Mouse (Mus musculus) layer of hippocampus, adult 9-11 months (tissue): ENCODE results near the gene Acaa1b.

Source experiments
- DNase-seq: peaks from one replicate; pipeline ENCODE4 v3.0.0; 2022

Acaa1b gene

DNA sequence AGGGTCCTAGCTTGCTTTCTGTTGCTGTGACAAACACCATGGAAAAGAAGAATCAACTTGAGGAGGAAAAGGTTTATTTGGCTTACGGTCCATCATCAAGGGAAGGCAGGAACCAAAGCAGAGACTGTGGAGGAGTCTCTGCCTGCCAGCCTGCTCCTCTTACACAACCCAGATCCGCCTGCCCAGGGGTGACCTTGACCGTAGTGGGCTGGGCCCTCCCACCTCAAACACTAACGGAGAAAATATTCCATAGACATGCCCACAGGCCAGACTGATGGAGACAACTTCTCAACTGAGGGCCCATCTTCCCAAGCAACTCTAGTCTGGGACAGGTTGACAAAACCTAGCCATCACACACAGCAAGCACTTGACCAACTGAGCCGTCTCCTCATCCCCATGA lies 14.8 kb downstream of the Acaa1b start:
- DNase-seq: no peak

DNA sequence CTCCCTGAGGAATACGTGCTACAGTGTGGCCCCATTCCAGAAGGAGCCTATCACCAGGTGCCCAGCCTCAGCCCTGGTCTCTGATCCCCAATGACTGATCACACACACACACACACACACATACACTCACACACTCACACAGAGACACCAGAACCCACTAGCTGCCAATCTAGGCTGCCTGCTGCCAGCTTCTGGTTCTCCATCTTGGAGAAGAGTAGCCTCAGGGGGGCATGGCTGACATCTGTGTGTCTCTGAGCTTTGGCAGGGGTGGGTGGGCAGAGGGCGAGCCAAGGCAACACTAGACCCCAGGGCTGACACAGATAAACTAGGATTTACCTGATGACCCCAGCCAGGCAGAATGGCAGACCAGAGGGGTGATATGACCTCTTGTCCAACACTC lies 18.1 kb downstream of the Acaa1b start:
- no peak for DNase-seq

DNA sequence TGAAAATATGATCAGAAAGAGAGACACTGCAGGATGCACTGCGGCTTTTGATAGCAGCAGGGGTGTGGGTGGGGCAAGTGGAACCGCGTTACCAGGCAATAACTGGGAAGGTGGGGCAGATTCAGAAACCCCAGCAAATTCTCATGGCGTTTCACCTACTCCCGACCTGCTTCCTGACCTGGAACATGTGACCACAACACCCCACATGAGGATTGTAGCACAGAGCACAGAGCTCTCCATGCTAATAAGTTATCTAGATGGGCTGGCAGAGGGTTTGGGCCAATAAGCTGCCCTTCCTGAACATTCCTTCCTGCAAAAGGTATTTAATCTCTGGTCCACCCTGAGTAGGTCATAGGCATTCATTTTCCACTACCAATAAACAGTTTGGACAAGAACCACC lies 26.2 kb downstream of the Acaa1b start:
- DNase-seq: no peak

DNA sequence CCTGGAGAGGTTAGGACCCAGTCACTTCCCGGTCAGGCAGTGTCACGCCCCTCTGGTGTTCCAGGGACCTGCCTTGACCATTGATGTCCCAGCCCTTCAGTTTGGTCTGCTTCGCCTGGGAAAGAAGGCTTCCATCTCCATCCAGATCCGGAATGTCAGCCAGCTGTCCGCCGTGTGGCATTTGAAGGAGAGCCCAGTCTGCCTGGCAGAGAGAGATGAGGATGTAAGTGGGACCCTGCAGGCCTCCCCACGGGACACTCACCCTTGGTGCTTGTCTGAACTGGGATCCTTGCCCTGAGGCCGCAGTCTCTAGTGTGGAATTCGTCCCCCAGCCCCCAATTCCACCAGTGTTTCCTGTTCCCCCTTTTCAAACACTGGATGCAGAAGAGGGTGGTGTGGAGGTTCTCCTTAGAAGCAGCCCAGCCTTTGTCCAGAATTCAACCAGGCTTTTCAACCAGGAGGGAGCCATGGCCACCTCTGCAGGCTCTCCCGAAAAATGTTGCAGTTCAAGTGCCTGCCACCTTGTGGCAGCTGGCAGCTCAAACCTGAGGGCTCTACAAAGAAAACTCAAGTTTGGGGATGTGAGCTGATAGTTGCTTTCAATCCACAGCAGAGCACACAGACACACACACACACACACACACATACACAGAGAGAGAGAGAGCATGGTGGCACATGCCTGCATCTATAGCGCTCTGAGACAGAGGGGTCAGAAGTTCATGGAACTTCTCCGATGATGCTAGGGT lies 28.3 kb downstream of the Acaa1b start:
- no peak for DNase-seq

DNA sequence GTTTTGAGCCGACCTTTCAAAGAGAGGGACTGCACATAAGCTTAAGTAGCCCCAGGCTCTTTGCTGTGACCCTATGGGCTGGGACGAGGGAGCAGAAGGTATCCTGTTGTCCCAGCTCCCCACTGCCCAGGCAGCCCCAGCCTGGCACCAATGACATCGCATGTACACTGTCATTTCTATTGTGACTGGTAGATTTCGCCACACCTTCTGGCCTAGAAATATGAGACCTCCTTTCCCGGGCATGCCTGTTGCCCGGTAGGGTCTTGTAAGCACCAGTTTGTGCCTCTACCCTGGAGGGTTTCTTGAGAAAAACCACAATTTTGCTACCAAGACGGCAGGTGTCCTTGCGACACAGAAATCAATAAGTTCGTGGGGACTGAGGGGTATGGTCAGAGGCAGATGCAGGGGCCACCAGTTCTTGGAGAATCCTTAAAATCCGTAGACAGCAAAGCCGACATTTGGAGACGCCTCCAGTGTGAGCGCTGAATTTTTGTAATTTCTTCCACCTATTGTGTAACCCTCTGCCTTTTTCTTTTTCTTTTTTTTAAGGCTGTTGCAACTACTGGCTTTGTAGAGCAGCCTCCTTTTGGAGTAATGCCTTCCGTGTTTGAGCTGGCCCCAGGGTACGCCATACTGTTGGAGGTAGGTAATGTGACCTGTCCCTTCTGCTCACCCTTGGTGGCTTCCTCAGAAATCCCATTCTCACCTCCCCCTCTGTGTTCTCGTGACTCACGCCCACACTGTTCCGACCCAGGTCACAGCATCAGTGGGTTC lies 34.1 kb downstream of the Acaa1b start:
- DNase-seq: no peak

DNA sequence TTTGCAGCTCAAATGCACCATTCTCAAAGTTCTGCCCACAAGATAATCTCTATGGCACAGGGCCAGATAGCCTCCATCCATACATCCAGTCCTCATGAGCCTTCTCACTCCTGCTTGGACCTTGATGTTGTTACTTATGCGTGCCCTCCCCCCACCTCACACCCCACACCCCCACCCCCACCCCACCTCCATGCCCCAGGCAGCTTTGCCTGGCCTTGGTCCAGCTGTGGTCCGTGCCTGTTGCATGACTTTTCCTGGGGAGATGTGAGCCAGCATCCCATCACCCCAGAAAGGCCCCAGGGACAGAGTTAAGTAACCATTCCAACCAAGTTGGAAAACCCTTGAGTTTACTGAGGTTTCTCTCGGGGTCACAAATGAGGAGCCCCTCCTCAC lies 36.7 kb downstream of the Acaa1b start:
- no peak for DNase-seq

DNA sequence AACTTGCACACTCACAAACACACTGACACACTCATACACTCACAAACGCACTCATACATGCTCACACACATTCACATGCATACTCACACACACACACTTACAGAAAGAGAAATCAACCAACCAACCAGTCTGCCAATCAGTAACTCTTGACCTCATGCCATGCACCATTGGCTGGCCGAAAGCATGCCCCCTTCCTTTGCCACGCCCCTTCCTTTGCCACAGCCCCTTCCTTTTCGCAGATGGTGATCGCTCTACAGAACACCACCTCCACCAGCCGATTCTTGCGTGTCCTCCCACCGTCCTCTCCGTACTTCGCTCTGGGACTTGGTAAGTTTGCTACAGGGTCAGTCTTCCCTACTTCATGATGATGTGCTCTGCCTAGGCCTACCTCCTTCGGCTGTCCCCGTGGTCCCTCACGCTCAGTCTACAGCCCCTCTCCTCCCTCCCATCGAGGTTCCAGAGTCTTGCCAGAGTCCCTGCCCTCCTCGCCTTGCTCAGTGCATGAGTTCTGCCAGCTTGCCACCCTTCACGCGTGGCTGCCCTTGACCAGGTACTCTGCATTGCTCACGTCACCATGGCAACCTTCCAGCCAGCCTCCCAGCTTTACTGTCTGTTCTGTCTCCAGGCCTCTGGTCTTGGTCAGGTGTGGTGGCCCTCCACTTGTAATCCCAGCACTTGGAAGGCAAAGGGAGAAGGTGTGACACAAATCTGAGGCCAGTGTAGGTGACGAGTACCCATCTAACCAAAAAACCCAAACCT lies 37.3 kb downstream of the Acaa1b start:
- no peak for DNase-seq

DNA sequence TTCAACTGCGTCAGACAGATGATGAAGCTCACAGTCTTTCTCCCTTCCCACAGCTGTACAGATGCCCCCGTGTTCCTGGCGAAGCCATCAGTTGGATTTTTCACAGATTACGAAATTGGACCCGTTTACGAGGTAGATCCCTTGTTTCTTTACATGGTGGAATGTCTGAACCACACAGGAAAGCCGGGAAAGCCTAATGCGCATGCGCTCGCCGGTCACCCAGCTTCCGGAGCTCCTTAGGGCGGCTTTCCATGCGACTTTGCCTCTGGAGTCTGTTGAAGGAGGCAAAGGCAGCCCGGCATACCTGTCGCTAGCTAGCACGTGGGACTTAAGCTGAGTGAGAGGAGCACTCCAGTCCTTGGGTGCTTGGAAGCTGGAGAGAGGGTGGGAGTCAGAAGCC lies 42.0 kb downstream of the Acaa1b start:
- no peak for DNase-seq

DNA sequence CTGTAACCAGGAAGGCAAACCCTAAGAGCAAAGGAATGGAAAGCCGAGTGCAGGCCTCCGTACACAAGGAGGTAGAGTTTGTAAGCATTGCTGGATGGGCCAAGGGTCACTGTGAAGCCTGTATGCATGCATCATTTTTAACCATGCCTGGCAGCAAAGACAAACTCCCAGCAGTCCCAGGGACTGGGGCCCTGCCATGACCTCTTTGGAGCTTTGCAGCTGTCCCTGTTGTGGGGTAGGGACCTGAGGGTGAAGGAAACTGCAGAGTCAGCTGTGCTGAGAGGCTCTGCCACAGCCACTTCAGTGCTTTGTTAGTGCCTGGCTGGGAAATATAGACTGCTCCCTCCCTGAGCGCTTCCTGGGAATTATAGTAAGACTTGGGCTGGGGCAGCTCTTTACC lies 46.3 kb downstream of the Acaa1b start:
- no peak for DNase-seq

DNA sequence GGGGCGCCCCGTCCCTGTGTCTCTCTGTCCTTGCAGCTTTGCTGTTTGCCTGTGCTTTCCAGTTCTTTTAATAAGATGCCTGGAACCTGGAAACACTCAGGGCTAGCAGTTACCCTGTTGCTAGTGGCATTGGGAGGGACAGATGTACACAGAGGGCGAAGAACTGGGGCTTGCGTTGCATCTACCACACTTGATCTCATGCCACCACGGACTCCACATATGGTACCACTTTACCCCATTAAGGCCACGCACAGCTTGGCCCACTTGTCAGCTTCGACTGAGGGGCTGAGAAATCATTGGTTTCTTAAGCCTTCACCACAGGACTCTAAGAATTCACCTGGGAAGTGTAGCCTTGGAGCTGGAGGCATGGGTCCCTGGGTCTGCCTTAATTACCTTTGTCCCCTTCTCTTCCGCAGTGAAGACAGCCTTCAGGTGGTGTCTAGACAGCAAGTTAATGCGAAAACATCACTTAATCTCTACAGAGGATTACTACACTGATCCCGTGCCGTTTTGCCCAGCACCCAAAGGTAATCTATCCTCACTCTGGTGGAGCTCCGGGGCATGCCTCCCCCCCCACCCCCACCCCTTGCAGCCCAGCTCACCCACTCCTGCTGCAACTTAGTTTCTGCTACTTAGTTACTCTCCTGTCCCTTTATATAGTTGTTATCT lies 47.1 kb downstream of the Acaa1b start:
- no peak for DNase-seq

DNA sequence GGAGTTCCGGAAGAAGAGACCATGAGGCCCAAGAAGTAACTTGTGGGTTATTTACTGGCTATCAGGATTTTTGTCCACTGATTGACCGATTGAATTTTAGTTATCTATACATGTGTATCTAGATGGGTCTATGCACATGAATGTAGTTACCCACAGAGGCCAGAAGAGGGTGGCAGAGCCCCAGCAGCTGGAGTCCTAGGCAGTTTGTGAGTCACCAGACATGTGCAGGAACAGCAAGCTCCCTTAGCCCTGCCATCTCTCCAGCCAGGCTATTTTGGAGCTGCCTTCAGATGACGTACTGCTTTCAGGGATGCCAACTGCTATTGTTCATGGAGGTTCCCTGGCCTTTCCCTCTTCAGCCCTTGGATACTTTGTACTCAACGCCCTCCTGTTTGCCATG lies 49.3 kb downstream of the Acaa1b start:
- DNase-seq: no peak

DNA sequence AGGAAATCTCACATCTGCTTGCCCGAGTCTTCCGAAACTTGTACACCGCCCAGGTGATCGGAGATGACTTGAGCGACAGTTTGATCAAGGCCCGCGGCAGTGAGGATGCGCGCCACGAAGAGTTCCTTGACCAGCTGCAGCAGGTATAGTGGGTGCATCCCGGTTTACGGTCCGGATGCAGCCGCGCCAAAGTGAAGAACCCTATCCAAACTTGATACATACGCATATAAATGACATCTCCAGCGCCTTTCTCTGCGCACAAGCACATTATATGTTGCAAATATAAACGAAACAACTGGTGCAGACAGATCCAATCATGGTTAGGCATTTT lies 54.1 kb downstream of the Acaa1b start:
- no peak for DNase-seq

DNA sequence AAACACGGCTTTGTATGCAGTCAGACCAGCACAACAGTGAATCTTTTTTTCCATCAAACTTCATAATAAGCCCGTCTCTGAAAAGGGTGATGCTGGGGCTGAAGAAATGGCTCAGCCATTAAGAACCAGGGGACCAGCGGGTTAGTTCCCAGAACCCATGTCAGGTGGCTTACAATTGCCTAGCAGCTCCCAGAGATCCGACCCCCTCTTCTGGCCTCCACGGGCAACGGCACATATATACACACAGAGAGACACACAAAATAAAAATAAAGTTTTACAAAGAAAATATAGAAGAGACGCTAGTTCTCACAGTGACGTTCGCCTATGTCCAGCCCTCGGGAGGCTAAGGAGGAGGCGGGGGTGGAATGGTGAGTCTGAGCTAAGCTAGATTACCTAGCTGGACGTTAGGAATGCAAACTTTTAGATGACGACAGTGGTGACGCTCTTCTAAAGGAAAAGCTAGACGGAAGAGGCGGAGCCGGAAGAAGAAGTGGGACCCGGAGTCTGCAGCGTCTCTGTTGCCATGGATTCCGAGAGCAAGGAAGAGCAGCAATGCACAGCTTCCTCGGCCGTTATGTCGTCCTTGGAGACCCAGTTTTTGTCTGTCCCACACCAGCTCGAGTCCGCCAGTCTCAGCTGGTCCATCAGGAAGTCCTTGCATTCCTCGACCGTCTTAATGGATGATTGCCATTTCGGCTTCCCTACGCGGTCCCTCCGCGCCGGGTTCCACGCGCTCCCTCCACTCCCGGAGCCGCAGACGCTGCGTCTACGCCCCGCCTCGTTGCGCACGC lies 54.7 kb downstream of the Acaa1b start, which contains the start of gene Dlec1:
TSS of gene Dlec1 (plus strand) at position 487 of the 791 bp plus-strand sequence.
- DNase-seq: peak; percentile 83

DNA sequence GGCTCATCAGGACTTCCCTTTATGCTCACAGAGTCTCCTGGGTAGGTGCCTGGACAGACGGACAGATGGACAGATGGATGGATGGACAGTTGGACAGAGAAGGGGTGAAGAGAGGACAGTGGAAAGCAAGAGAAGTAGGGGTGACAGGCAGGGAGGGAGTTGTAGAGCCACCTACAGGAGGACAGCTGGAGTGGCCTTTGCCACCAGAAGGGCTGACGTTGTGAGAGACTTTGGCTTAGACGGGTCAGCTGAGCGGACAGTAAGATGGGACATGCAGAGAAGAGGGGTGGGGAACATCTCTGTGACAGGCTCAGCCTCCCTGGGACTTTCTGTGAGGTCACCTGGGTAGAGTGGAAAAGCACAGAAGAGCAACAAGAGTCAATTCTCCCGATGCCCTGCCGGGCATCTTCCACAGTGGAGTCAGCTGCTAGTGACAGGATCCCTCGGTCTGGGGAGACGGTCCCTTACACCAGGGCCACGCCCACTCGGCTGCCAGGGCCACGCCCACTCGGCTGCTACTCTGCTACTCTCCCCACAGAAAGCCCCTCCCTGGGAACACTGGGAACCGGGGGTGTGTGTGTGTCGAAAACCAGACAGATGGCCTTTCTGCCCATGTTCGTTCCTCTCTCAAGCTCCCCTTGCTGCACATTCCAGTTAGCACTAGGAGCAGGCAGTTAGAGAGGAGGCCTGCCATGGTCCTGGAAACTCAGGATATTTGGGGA lies 56.6 kb downstream of the Acaa1b start:
- peak; percentile 88 for DNase-seq
